Mouse (Mus musculus): ENCODE measurements around the gene Snrpd3. TPM values are rescaled to one million over a fixed set of nuclear protein-coding genes. Genes with fewer than 3 reads are reported as not detected.

The Snrpd3 gene
- total RNA-seq, 2 experiments from 2014 or later: 103 to 106 TPM

GRCm38 (mm10) chr10:75531532-75532090 is 14.3 kb downstream of the Snrpd3 start:
- DNase-seq (ENCODE audit: low spot score in 2 of 2): no peak

DNA sequence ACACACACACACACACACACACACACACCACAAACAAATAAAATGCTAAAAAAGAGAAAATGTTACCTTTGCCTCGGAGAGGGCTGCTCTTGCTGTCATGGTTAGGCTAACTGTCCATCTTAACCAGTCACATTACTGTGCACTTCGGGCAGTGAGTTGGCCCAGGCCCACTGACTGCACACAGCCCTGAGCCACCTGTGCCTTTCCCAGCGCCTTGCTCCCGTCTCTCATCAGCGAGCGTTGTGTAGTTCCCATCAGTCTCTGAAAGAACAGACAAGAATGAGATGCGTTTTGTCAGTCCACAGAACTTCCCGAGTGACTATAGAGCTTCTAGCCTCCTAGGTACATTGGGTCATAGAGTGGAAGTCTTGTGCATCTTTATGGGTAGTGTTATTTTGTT is 16.9 kb downstream of the Snrpd3 start:
- DNase-seq (ENCODE audit: low spot score in 2 of 2): no peak

GRCm38 (mm10) chr10:75534934-75535333 is 17.6 kb downstream of the Snrpd3 start:
- DNase-seq (ENCODE audit: low spot score in 2 of 2): no peak

- no peak for DNase-seq (ENCODE audit: low spot score in 2 of 2)
Observed at GRCm38 (mm10) chr10:75535423-75535822, 18.1 kb downstream of the Snrpd3 start.

DNA sequence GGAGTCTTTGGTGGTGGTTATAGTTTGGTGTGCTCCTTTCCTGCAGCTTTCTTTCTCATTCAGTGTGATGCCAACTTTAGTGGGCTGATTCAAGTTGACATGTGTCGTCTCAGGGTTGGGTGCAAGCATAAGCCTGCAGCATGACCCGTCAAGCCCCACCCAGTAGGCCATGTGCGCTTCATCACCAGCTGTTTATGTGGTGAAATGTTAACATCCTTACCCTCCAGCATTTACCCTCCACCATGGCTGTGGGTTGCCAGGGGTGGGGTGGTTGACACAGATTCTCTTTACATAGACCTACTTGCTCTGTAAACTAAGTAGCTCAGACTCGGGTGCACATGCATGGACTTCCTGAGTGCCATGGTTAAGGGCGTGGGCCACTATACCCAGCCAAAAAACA is 18.8 kb downstream of the Snrpd3 start:
- DNase-seq (ENCODE audit: low spot score in 2 of 2): no peak

- DNase-seq (ENCODE audit: low spot score in 2 of 2): no peak
Observed at GRCm38 (mm10) chr10:75547901-75548300, 30.6 kb downstream of the Snrpd3 start.

GRCm38 (mm10) chr10:75548486-75548885 is 31.1 kb downstream of the Snrpd3 start:
- no peak for DNase-seq (ENCODE audit: low spot score in 2 of 2)

GRCm38 (mm10) chr10:75549886-75550285 is 32.5 kb downstream of the Snrpd3 start:
- no peak for DNase-seq (ENCODE audit: low spot score in 2 of 2)

GRCm38 (mm10) chr10:75551175-75551574 is 33.8 kb downstream of the Snrpd3 start:
- no peak for DNase-seq (ENCODE audit: low spot score in 2 of 2)

GRCm38 (mm10) chr10:75552106-75552505 is 34.8 kb downstream of the Snrpd3 start:
- no peak for DNase-seq (ENCODE audit: low spot score in 2 of 2)

- no peak for DNase-seq (ENCODE audit: low spot score in 2 of 2)
Observed at GRCm38 (mm10) chr10:75552701-75553450, 35.5 kb downstream of the Snrpd3 start.

GRCm38 (mm10) chr10:75554090-75554489 is 36.7 kb downstream of the Snrpd3 start:
- DNase-seq (ENCODE audit: low spot score in 2 of 2): no peak

- DNase-seq (ENCODE audit: low spot score in 2 of 2): no peak
Observed at GRCm38 (mm10) chr10:75555557-75555956, 38.2 kb downstream of the Snrpd3 start.

DNA sequence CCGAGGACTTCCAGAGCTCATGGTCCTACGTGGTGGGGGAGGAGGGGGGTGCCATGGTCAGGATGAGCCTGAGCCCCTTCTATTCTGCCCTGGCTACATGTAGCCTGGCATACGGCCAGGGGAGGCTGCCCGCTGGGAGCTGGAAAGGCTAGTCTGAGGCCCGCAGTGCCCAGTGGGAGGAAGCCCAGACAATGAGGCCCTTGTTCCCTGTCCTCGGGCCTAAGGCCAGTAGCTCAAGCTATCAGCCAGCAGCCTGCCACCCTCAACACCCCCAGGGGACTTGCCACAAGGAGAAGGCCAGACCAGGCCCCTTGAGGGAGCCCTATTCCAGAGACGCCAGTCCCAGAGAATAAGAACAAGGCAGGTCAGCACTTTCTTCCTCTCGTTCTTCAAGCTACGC is 38.7 kb downstream of the Snrpd3 start:
- DNase-seq (ENCODE audit: low spot score in 2 of 2): no peak

GRCm38 (mm10) chr10:75558515-75558914 is 41.2 kb downstream of the Snrpd3 start:
- DNase-seq (ENCODE audit: low spot score in 2 of 2): no peak

DNA sequence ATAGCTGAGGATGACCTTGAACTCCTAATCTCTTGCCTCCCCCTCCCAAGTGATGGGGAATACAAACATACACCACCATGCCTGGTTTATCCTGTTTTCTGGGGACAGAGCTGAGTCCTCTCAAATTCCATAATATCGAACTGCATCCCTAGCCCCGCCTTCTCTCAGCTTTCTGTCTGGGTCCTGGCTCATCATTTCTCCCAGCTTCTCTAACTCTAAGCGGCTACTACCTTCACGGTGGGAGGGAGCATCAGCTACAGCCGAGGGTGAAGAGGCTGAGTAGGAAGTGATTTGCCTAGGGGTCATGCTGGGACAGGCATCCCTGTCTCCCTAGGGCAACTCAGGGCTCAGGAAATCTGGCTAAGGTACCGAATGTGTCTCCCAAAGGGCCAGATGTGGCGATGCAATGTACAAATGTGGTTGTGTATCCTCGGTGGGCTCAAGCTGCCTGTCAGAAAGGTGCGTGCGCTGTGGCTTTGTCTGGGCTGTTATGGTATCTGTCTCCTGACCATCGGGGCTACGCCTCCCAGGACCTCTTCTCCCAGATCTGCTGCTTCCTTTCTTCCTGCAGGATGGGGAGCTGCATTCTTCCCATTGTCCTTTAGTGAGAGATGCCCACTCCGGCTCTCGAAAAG is 41.8 kb downstream of the Snrpd3 start:
- no peak for DNase-seq (ENCODE audit: low spot score in 2 of 2)

GRCm38 (mm10) chr10:75559676-75560548 is 42.6 kb downstream of the Snrpd3 start, which contains the start of gene Lrrc75b:
Gene Lrrc75b (minus strand): TSS chr10:75560330.
- peak in 1 of 2 experiments; percentile 48 for DNase-seq (ENCODE audit: low spot score in 2 of 2)

GRCm38 (mm10) chr10:75560549-75560899 is 43.2 kb downstream of the Snrpd3 start:
- no peak for DNase-seq (ENCODE audit: low spot score in 2 of 2)

GRCm38 (mm10) chr10:75561071-75561654 is 43.8 kb downstream of the Snrpd3 start, which contains the start of gene Ggt1:
Gene Ggt1 (plus strand): TSS chr10:75561604.
- no peak for DNase-seq (ENCODE audit: low spot score in 2 of 2)

DNA sequence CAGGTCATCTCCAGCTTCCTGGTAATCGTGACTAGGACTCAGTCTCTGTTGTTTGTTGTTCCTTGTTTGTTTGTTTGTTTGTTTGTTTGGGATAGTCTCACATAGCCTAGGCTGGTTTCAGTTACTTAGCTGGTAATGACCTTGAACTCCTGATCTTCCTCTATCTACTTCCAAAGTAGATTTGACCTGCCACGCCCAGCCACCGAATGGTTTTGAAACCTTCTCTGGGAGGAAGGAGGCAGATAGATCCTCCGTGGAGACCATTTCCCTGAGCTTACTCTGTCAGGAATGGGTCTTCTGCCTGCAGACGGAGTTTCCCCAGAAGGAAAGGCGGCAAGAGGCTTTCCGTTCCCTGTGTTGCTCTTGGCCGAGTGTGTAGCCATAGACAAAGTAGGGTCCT is 45.2 kb downstream of the Snrpd3 start:
- no peak for DNase-seq (ENCODE audit: low spot score in 2 of 2)

DNA sequence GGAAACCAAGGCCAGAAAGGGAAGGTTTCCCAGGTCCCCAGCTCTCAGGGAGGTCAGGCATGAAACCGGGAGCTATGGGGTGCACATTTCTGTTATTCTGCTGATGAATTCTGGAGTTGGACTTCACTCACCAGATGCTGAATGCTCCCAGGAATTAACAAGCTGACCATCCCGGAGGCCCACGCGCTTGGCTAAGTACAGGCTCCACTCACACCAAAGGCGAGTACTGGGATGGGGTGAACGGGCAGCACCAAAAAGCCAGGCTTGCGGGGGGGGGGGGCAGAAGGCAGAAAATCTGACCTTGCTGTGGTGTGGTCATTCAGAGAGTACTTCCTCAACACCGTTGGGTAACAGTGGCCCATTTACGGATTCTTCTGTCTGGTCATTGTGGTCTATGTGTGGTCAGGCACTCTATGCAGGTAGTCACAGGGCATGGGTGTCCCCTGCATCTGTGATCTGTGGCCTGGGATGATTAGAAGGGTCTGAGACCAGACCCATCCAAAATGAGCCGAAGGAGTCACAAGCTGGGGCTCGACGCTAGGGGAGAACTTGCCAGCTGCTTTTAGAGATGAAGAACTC is 47.4 kb downstream of the Snrpd3 start:
- DNase-seq (ENCODE audit: low spot score in 2 of 2): no peak
